Mouse (Mus musculus): ENCODE measurements around the gene Atoh8.

Gene Atoh8

DNA sequence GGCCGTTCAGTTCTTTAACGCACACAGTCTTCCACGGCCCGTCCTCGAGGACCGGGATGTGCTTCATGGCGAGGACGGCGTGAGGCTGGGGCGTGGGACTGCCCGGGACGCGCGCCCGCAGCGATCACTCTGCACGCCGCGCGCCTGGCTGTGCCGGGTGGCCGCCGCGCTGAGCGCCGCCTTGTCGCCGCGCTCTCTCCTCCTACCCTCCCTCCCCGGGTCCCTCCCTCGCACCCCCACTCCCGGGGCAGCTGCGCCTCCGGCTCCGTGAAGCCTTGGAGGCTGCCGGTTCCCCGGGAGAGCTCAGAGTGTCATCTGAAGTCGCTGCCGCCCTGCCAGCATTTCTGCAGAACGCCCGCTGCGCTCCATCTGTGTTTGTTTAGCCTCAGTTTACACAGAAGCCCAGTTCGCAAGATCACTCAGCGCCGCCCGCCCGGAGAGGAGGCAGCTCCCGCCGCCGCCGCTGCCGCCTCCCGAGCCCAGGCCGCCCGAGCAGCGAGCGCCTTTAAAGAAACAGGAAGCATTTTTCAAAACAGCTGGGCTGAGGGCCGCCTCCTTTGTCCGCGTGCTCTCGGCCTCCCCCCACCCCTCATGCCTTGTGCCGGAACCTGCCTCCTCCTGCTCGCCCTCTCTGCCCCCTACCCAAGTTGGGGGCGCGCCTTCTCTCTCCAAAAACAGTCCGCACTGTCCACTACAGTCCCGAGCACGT is at the start of gene Atoh8:
Gene Atoh8 (minus strand): TSS at position 480 of the 709 bp plus-strand sequence.
- peak; percentile 66 for DNase-seq (ENCODE audit: low spot score)

DNA sequence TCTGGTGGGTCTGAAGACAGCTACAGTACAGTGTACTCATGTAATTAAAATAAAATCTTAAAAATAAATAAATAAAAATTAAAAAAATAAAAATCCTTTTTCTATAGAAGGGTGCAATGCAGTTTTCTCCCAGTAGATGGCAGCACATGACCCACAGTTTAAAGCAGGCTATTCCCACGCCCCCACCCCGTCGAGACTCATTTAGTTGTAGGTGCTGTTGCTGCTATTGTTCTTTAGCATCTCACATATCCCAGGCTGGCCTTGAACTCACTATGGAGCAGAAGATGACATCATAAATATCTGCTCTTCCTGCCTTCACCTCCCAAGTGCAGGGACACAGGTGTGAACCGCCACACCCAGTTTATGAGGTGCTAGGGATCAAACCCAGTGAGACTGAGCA is 48.5 kb upstream of the Atoh8 start:
- DNase-seq (ENCODE audit: low spot score): no peak

DNA sequence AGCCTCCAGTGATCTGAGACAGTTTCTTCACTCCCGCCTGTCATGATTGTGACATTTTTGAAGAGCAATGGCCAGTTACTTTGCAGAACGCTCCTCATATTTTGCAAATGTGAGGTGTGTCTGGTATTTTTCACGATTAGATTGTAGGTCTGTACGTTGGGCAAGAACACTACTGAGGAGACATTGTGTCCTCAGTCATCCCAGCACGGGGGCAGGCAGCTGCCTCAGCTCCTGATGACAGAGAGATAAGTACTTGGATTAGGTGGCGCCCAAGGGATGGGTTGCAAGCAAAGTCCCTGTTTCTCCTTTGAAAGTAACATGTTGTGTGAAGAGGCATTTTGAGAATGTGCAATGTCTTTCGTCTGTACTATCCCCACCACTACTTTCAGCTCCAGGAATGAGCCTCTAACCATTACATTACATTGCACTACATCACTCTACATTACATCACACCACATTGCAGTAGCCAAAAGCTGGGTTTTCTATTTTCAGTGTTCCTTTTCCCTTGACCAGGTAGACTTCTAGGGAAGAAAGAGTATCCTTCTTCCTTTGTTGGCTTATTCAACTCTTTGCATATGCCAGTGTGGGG is 45.1 kb upstream of the Atoh8 start:
- no peak for DNase-seq (ENCODE audit: low spot score)

DNA sequence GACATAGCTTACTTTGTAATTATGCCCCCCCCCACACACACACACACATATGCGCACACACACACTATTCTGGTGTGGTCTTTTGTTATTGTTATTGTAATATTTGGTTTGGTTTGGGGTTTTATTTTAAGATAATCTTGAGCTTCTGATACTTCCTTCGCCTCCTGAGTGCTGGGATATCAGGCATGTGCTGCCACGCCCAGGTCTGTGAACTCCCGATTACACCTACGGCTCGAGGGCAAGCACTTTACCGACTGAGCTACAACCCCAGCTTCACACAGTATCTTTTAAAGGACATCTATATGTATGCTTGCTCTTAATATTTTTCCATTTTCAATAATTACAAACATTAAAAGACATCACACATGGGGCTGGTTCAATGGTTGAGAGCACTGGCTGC is 44.1 kb upstream of the Atoh8 start:
- DNase-seq (ENCODE audit: low spot score): no peak

DNA sequence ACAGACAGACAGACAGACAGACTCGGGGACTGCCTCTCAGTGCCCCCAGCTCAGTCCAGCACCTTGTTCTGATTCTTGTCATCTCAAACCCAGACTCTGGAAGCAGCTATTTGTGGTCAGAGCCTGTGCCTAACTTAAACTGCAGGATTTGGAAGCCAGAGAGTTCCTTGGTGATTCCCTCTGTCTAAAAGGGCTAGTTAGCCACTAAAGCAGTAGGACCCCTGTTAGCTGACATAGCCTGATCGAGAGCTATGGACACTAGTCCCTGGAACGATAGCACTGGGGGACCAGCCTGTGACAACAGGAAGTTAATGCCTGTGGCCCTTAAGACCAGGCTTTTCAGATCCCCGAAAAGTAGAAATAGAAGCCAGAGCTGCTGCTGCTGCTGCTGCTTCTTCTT is 43.5 kb upstream of the Atoh8 start:
- no peak for DNase-seq (ENCODE audit: low spot score)

DNA sequence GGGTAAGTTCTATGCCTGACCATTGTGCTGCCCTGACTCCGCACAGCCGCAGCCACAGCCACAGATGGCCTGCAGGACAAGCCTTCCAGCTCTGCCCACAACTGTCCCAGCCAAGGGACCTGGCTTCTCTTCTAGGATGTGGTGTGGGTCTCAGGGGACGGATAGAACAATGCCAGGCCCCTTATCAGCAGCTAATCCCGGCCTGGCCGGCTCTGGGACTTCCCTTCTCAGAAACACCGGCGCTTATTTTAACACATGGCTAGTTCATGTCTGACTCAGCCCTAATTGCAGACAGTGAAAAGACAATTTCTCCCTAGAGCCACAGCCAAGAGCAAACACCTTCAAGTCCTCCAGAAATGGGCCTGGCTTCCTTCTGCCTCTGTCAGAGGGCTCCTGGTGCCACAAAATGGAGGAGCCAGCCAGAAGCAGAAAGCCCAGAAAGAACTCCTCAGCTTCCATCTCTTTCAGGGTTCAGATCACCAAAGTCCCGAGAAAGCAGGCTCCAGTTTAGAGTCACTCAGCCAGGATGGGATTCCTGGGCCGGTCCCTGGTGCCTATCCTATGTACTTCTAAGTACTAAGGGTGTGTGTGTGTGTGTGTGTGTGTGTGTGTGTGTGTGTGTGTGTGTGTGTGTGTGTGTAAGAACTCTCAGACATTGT is 42.3 kb upstream of the Atoh8 start:
- no peak for DNase-seq (ENCODE audit: low spot score)

DNA sequence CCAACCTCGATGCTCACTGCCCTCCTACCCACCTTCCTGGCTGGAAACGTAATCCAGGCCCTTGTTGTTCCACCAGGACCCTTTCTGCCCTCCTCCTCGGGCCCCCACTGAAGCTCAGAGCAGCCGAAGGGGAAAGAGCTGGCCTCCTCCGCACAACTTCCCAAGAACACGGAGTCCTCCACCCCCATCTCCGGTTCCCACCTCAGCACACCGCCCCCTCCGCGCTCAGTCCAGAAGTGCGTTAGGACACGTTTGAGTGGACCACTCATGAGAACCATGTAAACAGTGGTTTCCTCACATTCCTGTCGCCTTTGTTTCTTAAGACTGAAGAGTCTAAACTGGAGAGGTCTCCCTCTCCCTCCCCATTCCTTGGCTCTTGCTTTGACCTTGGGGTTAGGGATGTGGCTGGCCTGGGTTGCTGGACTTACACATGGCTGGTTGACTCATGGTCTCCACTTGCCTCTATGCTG is 41.6 kb upstream of the Atoh8 start:
- DNase-seq (ENCODE audit: low spot score): no peak

DNA sequence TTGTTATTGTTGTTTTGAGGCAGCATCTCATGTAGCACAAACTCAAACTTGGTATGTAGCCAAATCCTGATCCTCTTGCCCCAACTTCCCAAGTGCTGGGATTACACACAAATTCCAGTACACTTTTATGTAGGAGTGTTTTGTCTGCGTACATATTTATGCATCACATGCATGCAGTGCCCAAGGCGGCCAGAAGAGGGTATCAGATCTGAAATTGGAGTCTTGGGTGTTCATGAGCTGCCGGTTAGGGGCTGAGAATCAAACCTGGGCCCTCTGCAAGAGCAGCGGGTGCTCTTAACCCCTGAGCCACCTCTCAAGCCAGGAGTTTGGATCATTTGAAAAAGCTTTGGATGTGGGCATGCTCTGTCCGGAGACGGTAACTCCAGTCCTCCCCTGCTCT is 40.8 kb upstream of the Atoh8 start:
- no peak for DNase-seq (ENCODE audit: low spot score)

DNA sequence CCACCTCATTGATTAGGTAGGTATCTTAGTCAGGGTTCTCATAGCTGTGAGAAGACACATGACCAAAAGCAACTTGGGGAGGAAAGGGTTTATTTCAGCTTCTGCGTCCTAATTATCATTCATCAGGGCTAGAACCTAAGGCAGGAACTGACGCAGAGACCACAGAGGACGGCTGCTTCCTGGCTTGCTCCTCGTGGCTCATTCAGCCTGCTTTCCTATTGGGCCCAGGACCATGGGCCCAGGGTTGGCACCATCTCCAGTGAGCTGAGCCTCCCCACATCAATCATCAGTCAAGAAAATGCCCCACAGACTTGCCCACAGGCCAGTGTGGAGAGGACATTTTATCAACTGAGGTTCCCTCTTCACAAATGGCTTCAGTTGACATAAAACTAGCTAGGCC is 40.1 kb upstream of the Atoh8 start:
- DNase-seq (ENCODE audit: low spot score): no peak

DNA sequence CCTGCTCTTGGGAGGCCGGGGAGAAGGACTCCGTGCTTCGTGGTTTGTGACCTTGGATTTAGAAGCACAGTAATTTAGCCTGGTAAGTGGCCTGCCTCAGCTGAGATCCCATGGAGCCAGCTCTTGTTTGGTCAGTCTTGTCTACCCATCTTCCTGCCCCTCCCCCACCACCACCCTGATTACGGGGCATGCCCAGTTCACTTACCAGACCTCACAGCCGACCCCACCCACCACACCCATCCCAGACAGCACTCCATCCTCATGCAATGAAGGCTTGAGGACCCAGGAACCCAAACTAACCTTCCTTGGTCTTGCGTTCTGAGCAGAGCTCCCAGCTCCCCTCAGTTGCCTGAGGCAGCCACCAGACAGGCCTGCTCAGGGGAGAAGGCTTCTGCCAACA is 37.8 kb upstream of the Atoh8 start:
- no peak for DNase-seq (ENCODE audit: low spot score)

DNA sequence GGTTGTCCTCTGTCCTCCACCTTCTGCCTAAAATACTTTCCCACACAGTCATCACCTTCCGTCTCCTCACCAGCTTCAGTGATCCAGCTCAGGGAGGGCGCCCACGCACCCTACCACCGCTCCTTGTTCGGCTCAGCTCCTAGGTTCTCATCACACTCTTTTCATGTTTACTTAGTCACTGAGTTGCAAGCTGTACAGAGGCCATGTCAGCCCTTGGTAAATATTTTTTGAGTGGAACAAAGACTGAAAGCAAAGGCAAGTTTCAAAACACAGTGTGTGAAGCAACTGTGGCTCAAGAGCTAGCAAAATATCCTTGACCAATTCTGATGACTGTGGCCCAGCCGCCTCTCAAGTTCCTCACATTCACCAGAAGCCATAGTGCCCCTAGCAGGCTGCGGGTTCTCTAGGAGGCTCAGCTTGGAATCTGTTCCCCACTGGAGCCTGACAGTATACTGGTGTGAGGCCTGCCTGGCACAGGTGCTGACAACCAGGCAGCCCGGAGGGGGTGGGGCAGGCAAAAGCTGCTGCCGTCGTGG is 36.9 kb upstream of the Atoh8 start:
- DNase-seq (ENCODE audit: low spot score): peak; percentile 40

DNA sequence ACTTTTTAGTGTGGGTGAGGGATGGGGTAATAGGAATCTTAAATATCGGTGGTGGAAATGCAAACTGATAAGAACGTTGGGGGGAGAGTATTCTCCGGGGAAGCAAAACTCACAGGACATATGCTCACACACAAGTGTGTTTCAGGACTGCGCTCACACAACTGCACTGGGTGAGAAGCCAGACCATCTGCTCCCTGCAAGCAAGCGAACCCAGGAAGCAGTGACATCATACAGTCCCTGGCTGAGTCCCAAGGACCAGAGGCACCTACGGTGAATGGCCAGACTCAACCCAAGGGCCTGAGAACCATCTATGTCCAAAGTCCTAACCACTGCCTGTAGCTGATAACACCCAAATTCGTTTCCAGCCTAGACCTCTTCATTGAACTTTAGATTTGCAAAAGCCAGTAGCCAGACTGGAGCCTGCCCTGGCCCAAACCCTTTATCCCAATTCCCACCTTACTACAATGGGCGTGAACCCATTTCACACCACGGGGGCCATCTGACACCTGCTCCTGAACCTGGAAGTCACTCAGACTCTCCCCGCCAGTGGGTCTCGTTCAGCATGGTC is 35.7 kb upstream of the Atoh8 start:
- no peak for DNase-seq (ENCODE audit: low spot score)

DNA sequence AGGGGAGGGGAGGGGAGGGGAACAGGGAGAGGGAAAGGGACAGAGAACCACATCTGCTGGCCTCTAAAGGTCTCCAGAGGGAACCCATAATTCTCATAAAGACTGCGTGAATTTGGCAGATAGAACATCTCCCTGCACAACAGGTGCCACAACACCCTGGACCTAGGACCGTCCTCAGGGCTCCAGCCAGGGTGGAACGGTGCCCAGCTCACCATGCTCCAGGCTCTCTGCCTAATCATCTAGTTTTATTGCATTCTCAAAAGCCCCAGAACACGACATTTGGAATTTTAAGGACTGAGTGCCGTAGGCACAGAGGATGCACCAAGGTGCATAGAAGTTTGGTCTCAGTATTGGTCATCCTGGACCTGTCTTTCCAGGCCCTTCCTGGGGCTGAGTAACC is 34.9 kb upstream of the Atoh8 start:
- no peak for DNase-seq (ENCODE audit: low spot score)

DNA sequence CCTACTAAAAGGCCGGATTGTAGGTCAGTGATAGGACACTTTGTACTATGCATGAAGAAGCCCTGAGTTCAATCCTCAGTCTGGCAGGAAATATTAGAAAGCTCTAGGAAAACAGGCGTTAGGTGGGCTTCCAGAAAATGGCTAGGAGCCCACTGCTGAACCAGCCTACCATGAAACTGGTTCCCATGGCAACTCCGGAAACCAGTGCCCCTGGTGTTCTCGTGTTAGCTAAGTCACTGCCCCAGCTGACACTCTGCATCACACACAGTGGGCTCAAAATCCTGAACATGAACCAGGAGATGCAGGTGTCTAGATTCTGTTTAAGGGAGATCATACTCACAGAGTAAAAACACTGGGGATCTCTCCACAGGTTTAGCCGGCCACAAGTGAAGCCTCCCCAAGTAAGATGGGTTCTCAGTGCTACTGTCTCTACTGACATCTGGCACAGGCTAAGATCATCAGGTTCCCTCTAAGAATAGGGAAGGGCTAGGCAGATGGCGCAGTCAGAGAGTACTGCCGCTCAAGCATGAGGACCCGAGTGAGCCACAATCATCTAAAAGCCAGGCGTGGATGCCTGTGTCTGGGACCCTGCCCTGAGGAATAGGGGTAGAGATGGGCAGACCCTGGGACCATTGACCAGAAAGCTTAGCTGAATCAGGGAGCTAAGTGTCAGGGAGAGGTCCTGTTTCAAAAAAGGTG is 32.9 kb upstream of the Atoh8 start:
- no peak for DNase-seq (ENCODE audit: low spot score)

DNA sequence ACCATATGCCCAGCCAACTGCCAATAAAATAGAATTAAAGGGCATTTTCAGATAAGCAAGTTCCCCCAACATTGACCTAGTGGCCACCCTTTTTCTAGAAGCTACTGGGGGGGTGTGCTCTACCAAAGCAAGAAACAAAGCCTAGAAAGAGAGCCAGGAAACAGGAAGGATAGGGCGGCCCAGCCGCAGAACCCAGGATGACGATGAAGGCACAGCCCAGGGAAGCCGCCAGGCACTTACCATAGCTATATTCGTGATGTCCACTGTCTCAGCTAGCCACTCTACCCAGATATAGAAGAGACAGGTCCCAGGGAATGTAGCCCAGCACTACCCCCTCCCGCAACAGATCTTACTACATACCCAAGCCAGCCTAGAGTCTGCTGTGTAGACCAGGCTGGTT is 30.3 kb upstream of the Atoh8 start:
- DNase-seq (ENCODE audit: low spot score): no peak

DNA sequence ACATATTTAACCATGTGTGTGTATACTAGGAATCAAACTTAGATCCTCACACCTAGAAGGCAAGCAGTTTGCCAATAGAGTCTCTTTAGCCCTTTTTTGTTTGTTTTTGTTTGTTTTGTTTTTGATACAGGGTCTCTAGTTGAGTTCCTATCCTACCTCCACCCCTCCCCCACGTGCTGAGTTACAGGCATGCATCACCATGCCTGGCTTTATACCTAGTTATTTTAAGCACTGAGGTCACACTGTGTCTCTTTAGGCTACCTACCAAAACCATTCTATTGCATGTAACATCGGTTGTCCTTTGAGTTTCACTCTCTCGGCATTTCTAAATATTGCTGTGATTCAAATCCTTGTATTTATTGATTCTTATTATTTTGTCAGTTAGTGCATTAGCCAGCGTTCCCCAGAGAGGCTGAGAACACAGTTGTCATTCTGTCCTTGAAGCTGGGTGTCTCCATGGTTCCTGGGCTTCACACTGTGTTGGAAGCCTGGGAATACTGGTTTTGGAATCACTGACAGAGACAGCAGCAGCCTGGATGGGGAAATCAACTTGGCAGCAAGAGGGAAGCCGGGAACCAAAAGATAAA is 28.4 kb upstream of the Atoh8 start:
- DNase-seq (ENCODE audit: low spot score): no peak

DNA sequence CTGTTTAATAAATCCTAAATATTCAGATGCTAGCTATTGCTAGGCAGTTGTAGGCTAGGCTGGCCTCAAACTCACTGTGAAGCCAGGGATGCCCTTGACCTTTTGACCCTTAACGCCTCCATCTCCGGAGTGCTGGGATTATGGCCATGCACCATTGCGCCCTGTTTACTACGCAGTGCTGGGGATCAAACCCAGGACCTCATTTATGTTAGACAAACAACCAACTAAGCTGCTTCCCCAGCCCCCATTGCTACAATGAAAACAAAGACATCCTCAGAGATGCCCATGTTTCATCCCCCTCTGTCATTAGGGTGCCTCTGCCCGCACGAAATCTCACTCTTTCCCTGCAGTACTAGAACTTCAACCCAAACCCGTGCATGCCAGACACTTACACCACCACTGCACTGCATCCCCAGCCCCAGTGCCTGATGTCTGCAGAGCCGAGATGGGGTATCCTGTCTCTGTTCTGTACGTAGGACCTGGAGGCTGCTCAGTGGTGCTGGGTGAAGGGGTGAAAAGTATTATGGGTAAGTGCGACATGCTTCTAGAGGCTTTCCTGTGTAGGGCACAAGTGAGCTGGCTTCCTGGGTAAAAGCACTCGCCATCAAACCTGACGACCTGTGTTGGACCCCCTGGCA is 26.4 kb upstream of the Atoh8 start:
- no peak for DNase-seq (ENCODE audit: low spot score)

DNA sequence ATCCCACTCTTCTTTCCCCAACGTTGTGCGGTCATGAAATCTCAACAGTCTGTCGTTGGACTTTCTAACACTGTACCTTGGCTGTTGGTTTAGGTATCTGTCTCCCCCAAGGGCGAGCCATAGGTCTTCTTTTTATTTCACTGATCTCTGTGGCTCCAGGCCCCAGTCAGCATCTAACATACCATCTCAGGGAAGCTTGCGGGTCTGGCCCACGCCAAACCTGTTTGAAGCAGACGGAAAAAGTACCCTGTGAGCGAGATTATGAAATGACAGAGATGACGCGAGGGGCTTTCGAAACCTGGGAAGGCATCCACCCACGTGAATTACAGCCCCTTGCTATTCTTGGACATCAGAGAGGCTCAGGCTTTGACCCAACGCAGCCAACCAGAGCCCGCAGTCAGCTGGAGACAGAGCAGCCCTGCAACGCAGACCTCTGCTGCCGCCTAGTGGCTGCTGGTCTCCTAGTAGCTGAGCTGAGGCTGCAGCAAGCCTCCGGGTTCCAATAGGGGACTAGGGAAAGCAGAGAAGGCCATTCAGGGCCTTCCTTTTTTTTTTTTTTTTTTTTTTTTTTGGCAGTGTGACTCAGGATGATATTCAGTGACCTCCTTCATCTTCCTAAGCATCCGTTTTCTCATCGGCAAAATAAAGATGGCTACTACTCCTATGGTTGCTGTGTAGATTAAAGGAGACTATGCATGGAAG is 25.8 kb upstream of the Atoh8 start:
- DNase-seq (ENCODE audit: low spot score): peak; percentile 69

DNA sequence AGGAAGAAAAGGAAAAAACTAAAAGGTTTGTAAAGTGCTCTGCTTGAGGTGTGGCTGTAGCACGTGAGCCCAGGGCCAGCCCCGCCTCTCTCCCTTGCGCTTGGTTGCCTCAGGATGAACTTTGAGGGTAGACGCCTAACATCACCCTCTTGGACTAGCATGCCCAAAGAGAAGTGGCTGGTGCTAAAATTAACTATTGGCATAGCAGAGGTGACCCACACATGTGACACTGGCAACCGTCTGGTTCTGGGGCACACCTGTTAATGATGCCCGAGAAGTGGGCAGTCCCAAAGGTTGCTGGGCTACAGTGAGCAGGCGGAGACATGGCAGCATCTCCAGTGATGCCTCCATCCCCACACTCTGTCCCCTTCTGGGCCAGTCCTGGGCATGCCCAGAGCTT is 24.1 kb upstream of the Atoh8 start:
- no peak for DNase-seq (ENCODE audit: low spot score)

DNA sequence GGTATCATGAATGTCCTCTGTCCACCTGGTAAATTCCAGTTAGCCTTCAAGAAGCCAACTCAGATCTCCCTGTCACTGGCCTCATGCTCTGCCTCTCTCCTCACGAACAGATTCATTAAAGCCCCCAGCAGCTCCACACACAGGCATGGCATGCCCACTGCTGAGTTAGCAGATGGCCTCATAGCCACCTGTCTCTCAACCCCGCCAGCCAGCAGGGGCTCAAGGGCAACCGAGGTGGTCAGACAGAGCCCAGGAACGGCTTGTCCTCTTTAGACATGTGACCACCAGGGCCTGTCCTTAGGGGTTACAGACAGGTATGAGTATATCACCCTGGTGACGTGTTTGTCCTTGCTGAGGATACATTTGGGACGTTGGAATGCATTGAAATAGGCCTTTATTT is 19.9 kb upstream of the Atoh8 start:
- no peak for DNase-seq (ENCODE audit: low spot score)

DNA sequence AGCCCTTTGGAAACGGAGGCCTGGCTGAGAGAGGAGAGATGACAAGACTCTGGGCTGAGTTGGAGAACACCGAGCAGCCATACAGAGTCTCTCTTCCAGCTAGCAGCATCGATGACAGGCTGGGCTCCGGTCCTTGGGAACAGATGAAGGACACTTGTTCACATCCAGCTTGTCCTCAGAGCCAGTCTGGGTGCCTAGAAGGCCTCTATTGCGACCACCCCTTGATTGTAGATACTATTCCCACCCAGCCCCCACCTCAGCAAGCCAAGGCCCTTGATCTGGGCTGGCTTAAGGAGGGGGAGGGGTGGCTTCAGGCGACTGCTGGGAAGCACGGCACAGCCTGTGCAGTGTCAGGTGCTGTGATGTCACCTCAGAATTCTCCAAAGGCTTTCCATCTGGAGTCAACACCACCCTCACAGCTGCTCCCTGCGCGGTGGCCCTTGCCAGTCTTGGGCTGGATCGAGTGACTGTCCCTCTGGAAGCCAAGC is 19.3 kb upstream of the Atoh8 start:
- no peak for DNase-seq (ENCODE audit: low spot score)

Measured in yolk sac, embryonic 10.5 days (tissue).